Mouse (Mus musculus): ENCODE measurements around the gene Atp5d. TPM values are rescaled to one million over a fixed set of nuclear protein-coding genes. Genes with fewer than 3 reads are reported as not detected.

Gene Atp5d
- total RNA-seq, 1 experiment from 2014 or later, result 52.3 TPM

DNA sequence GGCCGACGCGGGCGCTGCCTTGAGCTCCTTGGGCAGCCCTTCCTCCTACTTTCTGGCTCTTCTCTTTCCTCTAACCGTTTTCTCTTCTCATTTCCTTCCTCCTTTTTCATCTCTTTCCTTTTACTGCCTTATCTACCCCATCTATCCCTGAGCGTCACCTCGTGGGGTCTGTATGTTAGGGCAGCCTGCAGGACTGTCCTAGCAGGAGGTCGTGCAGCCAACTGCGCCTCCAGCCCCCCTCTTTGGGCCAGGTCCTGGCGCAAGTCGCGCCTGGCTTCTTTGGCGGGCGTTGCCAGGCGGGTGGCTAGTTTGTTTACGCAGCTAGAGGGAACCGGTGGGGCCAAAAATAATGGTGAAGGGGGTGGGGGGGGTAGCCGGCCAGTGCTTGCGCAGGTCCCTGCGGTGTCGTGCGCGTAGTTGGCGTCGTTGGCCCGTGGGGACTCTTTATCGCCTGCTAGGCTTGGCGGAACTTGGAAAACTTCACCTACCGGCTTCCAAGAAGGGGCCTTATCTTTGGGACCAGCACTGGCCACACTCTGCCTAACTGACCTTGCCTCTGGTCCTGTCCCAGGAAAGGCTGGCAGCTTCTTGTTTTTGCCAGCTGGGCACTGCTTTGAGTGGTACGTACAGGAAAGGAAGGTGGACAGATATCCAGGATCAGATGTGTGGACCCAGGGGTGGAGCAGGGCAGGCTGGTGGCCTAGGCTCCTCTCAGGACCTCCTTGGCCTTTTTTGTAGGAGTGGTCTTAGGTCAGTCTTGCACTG is 21.3 kb upstream of the Atp5d start:
- peak; percentile 9 for ATAC-seq (replicated peaks; ENCODE audit: low read depth, poor library complexity, severe bottlenecking)

DNA sequence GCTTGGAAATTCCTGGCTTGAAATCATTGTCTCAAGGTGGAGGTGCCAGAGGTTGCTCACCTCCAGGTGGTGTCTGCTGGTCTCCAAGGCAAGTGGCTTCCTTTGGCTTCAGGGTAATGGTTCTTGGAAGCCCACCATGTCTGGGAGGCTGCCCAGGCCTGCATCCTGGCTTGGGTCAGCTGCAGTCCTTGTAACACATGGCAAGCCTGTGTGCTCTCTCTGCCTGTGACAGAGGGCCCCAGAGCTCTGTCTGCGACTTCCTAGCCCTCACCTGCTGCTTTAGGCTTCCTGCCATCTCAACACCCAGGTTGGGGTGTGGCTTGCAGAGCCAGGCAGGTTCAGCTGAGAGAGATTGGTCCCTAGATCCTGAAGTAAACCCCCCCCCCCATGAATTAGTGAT is 20.7 kb upstream of the Atp5d start:
- no peak for ATAC-seq (replicated peaks; ENCODE audit: low read depth, poor library complexity, severe bottlenecking)

DNA sequence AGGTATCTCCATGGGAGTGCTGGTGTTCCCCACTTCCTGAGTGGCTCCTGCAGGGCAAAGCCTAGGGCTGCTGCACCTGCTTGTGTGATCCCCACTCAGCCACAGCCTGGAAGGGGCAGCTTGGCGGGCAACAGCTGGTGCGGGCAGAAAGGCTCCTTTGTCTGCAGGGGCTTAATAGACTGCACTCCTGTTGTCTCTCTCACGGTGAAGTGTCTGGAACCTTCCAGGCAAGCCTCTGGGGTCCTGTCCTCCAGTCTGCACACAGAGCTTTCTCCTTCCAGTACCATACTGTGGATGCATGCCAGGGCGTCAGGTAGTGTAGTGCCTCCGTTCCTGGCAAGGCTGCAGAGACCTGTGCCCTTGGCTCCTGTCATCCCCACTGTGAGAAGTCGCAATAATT is 19.9 kb upstream of the Atp5d start:
- ATAC-seq (replicated peaks; ENCODE audit: low read depth, poor library complexity, severe bottlenecking), result no peak

- ATAC-seq (replicated peaks; ENCODE audit: low read depth, poor library complexity, severe bottlenecking), result no peak
Measured at GRCm38 (mm10) chr10:80120146-80120545, 18.3 kb upstream of the Atp5d start.

GRCm38 (mm10) chr10:80121639-80122038 is 16.8 kb upstream of the Atp5d start:
- no peak for ATAC-seq (replicated peaks; ENCODE audit: low read depth, poor library complexity, severe bottlenecking)

- no peak for ATAC-seq (replicated peaks; ENCODE audit: low read depth, poor library complexity, severe bottlenecking)
Measured at GRCm38 (mm10) chr10:80123932-80124562, 14.4 kb upstream of the Atp5d start.

DNA sequence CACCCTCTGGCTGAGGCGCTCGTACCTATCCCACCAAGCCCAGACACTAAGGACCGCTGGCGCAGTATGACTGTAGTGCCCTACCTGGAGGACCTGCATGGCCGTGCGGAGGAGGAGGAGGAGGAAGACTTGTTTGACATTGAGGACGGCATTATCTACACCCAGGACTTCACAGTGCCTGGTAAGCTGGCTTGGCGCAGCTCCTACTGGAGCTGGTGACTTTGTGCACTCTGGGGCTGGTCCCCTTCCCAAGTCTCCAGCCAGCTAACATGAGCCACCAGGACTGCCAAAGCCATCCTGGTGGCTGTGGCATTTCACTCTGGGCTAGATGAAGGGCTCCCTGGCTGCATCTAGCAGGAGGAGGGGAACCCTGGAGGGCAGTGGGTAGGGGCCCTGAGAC is 10.5 kb upstream of the Atp5d start:
- no peak for ATAC-seq (replicated peaks; ENCODE audit: low read depth, poor library complexity, severe bottlenecking)

DNA sequence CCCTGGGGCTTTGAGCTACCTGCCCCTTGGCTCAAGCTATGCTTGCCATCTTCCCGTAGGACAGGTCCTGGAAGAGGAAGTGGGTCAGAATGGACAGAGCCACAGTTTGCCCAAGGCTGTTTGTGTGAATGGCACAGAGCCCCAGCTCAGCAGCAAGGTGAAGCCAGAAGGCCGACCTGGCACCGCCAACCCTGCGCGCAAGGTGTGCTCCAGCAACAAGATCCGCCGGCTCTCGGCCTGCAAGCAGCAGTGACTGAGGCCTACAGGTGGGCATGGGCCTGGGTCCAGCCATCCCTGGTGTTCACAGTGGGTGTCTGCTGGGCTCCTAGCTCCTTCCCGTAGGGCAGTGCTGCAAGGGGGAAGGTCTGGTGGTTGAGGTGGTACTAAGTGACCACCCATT is 8.6 kb upstream of the Atp5d start:
- no peak for ATAC-seq (replicated peaks; ENCODE audit: low read depth, poor library complexity, severe bottlenecking)

GRCm38 (mm10) chr10:80130403-80131031 is 7.9 kb upstream of the Atp5d start:
- ATAC-seq (replicated peaks; ENCODE audit: low read depth, poor library complexity, severe bottlenecking), result no peak

DNA sequence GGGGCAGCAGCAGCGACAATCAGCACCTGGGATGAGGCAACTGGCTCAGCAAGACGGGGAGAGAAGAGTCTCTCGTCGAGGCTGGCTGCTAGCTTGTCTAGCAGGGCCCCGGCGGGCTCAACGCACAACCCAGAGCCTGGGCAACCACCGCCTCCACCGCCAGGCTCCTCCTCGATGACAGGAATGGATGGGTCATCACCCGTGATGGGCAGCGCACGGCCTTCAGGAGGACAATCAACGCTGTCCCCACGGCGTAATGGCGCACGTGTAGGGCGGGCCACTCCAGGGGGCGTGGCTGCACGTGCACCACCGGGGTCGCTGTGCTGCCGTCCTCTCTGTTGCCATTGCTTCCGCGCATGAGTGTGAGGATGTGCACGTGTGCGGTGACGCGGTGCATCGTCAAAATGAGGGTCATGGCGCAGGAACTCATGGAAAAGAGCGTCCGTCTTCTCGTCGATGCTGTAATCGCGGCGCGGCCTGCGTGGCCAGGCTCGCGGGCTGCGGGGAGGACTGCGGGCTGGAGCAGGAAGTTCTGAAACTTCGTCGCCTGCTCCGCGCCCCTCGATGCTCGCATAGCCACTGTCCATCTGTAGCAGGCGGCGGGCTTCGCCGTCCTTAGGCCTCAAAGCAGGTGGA is 7.0 kb upstream of the Atp5d start:
- ATAC-seq (replicated peaks; ENCODE audit: low read depth, poor library complexity, severe bottlenecking), result peak; percentile 37; the same call in 1 of the 2 replicates

DNA sequence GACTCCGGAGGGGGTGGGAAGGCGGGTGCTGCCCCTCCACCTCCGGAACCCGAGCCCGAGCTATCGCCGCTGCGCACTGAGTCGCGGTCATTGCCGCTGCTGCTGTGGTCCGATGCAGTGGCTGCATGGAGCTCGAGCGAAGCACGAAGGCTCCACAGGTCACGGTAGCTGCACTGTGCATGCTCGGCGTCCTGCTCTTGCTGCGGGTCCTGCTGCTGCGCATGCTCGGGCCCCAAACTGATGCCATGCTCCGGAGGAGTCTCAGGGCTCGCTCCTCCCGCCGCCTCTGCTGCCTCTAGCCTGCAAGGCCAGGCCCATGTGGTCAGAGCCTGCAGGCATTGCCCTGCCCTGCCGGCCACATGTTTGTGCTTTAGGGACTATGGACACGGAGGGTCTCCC is 6.5 kb upstream of the Atp5d start:
- no peak for ATAC-seq (replicated peaks; ENCODE audit: low read depth, poor library complexity, severe bottlenecking)

DNA sequence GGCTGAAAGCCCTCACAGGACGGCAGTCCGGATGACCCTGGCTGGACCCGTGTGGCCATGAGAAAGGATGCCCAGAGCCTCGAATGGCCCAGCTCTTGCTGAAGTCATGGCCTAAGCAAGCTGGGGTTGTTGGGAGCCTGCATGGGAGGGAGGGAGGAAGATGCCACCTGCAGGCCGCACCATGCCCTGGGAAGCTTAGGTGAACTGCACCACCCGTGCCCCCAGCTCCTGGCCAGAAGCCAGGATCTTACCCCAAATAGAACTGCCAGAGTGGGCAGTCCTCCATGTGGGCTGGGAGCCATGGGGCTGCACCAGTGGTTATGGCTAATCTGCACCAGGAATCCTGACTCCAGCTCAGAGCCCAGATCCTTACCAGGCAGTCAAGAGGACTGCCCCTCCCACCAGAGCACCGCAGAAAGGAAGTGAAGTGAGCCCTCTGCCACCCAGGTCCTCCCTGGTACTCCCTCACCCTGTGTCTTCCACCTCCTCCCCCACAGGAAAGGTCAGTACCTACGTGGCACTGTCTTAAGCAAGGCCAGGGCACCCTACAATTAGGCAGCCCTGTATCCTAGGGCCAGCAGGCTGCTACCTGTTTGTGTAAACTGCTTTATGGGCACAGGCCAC is 5.1 kb upstream of the Atp5d start:
- peak; percentile 17; the same call in 1 of the 2 replicates for ATAC-seq (replicated peaks; ENCODE audit: low read depth, poor library complexity, severe bottlenecking)

- ATAC-seq (replicated peaks; ENCODE audit: low read depth, poor library complexity, severe bottlenecking), result no peak
Measured at GRCm38 (mm10) chr10:80134421-80134820, 4.0 kb upstream of the Atp5d start.

GRCm38 (mm10) chr10:80135161-80135560 is 3.3 kb upstream of the Atp5d start:
- no peak for ATAC-seq (replicated peaks; ENCODE audit: low read depth, poor library complexity, severe bottlenecking)

DNA sequence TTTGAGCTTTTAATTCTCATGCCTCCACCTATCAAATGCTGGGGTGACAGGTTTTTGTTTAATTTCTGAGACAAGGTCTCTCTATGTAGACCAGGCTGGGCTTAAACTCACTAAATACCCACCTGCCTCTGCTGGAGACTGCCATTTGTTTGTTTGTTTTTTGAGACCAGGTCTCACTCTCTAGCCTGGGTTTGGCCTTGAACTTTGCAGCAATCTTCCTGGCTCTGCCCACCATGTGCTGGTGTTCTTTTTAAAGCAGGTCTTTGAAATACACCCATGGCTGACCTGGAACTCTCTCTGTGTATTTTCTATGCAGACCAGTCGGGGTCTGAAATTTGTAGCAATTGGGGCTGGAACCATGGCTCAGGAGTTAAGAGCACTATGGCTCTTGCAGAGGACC is 2.8 kb upstream of the Atp5d start:
- ATAC-seq (replicated peaks; ENCODE audit: low read depth, poor library complexity, severe bottlenecking), result no peak

- no peak for ATAC-seq (replicated peaks; ENCODE audit: low read depth, poor library complexity, severe bottlenecking)
Measured at GRCm38 (mm10) chr10:80136179-80136951, 2.1 kb upstream of the Atp5d start.

DNA sequence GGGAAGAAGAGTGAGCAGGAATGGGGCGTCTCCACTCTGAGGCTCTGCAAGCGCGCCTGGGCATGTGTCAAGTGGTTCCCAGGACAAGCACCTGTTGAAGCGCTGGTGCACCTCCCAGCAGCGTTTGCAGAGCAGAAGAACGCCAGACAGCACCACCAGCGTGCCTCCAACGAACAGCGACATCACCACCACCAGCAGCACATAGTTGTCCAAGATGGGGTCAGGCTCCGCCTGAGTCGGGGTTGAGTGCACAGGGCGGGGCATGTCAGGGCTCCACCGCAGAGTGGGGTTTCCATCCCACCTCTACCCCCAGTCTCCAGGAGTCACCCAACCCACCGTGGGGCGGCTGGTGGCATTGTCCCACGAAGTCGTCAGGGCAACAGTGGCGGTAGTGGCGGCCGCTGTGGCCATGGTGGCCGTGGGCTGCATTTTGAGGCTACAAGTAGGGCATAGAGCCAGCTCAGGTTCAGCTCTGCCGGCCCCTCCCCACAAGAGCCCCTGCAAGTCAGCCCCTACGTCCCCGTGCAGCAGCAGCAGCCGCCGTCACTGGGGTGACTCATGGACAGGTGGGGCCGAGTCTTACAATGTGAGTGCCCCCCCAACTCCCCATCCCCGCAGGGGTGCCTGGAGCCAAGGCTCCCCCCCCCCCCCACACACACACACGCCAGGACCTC is 1.3 kb upstream of the Atp5d start:
- ATAC-seq (replicated peaks; ENCODE audit: low read depth, poor library complexity, severe bottlenecking), result no peak

GRCm38 (mm10) chr10:80137626-80138552 is 543 bp upstream of the Atp5d start:
- no peak for ATAC-seq (replicated peaks; ENCODE audit: low read depth, poor library complexity, severe bottlenecking)
